ENCODE assay signal across 17 mouse cellular contexts in the genomic region with DNA sequence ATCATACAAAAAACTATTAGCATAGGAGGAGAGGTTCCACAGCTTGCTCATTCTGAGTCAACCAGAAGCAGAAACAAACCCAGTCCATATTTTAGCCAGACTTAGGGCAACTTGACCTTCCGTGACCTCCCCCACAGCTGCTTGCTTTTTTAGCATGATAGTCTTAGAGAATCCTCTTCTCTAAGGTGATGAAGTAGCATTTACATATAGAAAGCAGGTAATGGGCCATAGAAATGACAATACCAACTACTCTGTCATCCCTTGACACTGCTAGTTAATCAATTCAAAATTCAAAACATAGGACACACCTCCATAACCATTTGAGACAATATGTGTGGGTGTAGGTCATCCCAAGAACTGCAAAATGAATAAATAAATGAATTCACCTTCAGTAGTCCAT.
"Had no signal": no experiment of that assay in that cellular context is flagged by ENCODE, and none has a peak within 500 bp of the region (broad histone marks: within the 10 kb centered on the region; RNA-seq: fewer than 3 reads in every experiment).

No protein-coding gene starts in this region.

- H3K4me3 ChIP-seq: neural tube, embryonic 12.5 days; neural tube, embryonic 13.5 days; neural tube, embryonic 15.5 days; stomach, embryonic 15.5 days had no signal

- H3K4me1 ChIP-seq: neural tube, embryonic 12.5 days; neural tube, embryonic 13.5 days; neural tube, embryonic 15.5 days; stomach, embryonic 15.5 days had no signal

- H3K27ac ChIP-seq: neural tube, embryonic 12.5 days; neural tube, embryonic 13.5 days; neural tube, embryonic 15.5 days; stomach, embryonic 15.5 days; stomach, postnatal 0 days had no signal

- H3K27me3 ChIP-seq: neural tube, embryonic 12.5 days; neural tube, embryonic 13.5 days; neural tube, embryonic 15.5 days; stomach, embryonic 15.5 days had no signal

- H3K4me2 ChIP-seq: neural tube, embryonic 12.5 days; neural tube, embryonic 13.5 days; neural tube, embryonic 15.5 days; stomach, embryonic 15.5 days had no signal

- DNase-seq: retina, postnatal 1 day; right cerebral cortex, adult 18-20 months; right cerebral cortex, postnatal 14 days; right cerebral cortex, postnatal 25 days; right cerebral cortex, postnatal 4 days; spleen, adult 18-20 months; thymus, adult 18-20 months; thymus, adult 2 months; thymus, postnatal 14 days; thymus, postnatal 25 days; thymus, postnatal 36 days; thymus, postnatal 4 days had no signal

- H3K9ac ChIP-seq: neural tube, embryonic 12.5 days; neural tube, embryonic 13.5 days; neural tube, embryonic 15.5 days; stomach, embryonic 15.5 days had no signal

- H3K36me3 ChIP-seq: neural tube, embryonic 12.5 days; neural tube, embryonic 13.5 days; neural tube, embryonic 15.5 days; stomach, embryonic 15.5 days had no signal

- H3K9me3 ChIP-seq: stomach, embryonic 15.5 days had no signal
